Mouse (Mus musculus): ENCODE data around the gene Knstrn.
A peak's percentile ranks its signal among the peaks of the same experiment; 100 is the strongest.

Knstrn gene

DNA sequence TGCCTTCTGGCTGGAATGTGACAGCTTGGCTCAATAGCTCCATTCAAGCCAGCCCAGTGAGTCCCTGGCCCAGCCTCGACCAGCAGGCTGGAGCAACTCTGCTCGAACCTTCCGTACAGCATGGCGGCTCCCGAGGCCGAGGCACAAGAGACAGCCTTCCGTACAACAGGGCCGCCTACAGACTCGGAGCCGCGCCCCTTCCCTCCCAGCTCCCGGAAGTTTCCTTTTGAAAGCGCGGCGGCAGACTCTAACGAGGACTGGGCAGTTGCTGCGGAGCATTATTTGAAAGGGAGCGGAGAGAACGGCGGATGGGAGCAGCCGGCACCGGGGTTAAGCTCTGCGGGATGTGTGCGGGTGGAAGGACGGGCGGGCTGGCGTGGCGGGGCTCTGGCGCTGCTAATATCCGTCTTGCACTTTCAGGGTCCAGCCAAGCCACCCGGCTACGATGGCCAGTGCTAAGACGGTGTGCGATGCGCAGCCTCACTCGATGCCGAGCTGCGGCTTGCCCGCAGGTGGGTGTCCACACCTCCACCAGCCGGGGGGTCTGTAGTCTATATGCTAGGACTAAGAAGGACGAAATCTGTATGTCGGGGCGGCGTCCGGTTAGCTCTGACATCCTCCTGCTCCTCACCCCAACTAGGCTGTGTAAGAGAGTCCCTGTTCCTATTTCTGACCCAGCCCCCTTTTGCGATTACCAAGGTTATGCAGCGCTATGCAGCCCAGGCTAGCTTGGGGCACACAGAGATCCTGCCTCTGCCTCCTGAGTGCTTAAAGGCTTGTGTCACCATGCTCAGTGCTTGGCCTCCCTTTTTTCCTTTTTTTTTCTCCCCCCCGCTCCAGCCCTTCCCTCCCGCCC lies at the start of gene Knstrn:
TSS of gene Knstrn (plus strand) at position 23 of the 856 bp plus-strand sequence.
- DNase-seq = peak; percentile 94 to 95

DNA sequence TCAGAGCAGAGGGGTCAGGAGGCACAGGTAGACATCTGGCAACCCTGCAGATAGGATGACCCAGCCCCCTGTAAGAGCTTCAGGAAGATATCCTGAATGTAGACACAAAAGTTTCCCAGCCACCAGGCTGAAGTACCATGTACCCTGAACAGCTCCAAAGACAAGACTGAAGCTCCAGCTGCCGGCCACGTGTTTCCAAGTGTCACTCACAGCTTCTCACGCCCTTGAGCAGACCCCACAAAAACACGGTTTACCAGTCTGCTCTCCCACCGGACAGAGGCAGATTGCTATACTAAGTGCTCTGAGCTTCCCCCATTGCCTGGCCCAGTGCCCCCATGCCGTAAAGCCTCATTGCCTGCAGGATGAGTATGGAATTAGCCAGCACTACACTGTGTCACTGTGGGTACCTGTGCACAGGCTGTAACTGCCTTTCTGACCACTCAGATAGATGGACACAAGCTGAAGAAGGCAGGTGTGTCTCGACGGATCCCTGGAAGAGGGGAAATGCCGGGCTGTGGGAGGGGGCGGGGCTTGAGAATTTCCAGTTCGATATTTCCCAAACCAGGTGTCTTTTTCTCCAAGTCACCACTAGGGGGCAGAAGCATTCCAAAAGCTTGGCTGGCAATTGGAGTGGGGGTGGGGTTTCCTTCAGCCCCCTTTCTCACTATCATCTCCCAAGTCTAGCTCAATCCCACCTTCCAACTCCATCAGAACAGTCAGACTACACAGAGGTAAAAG lies 49.5 kb upstream of the Knstrn start:
- DNase-seq = peak; percentile 45 to 64

DNA sequence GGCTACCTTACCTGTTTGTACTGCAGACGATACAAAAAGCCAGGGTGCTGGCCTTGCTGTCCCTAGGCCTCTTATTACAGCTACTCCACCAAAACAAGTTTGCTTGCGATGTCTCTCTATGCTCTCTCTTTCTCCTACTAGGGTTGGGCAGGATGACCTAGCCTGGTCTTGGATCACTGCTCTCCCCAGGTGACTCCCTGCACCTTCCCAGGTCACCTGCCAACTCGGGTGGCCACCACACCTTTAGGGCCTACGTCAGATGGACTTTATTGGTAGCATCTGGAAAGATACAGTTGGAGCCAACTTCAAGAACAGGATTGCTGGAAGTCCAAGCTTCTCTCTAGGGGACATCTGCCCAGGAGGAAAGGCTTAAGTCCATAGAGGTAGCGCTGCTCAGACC lies 48.9 kb upstream of the Knstrn start:
- DNase-seq = no peak

DNA sequence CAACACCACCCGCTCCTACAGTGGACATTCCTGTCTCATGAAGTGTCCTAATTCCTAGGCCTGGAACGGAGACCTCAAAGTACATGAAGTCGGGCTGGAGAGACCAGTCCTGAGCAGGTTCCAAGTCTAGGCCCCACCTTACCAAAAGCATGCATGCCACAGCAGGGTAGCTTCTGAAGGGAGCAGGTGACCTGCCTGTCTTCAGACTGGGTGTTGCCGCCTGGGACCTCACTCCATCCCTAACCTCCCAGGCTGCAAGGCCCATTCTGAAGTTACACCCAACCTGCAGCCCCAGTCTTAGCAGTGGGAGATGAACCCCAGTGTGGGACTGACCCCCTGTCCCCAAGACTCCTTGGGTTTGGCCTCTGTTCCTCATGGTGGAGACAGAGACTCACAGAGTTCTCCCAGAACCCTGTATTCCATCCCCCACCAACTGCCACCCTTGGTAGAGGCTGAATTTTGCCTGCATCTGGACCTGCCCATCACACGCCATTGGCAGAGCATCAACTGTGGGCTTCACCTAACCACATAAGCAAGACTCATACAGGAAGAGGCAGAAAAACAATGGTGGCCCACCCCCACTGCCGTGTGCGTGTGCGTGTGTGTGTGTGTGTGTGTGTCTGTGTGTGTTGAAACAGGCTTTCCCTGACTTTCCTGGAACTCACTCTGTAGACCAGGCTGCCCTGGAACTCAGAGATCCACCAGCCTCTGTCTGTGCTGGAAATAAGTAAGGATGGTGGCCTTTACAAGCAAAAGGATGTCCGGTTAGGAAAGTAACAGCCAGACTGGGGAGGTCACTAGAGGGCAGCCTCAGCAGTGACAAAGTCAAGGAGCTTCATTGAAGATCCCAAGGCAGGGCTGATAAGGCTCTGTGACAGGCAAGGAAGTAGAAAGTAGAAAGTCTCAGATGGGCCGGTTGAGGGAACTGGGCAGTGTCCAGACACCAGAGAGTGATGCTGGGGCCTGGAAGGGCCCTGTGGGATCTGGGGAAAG lies 47.5 kb upstream of the Knstrn start:
- no peak for DNase-seq

DNA sequence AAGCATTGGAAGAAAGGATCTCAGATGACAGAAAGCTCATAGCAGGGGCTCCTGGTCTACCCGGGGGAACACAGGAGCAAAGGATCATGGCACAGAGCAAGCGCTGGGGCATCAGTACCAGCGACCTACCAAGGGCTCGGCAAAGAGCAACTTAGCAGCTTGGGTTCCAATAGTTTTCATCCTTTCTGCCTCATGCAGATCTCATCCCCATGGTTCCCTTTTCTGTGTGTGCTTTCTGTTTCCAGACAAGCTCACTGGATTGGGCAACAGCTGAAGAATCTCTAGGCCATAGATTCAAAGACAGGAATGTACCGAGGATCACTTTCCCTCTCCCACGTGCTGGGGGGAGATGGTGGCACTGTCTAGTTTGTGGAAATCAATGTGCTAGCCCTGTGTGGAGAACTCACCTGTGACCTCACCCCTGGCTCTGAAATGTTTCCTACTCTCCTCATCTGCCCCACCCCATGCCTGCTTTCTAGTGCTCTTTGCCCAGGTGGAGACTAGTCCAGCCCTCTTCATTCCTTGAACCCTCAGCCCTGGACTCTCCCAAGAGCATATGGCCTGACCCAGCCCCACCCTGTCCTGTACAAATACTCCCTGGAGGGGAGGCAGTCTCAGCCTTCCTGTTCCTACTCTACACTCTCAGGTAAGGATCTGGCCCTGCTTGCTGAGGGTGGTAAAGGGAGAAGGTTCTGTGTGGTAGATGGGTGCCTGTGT lies 41.5 kb upstream of the Knstrn start, which contains the start of gene Phgr1:
TSS of gene Phgr1 (plus strand) at position 612 of the 717 bp plus-strand sequence.
- DNase-seq = no peak

DNA sequence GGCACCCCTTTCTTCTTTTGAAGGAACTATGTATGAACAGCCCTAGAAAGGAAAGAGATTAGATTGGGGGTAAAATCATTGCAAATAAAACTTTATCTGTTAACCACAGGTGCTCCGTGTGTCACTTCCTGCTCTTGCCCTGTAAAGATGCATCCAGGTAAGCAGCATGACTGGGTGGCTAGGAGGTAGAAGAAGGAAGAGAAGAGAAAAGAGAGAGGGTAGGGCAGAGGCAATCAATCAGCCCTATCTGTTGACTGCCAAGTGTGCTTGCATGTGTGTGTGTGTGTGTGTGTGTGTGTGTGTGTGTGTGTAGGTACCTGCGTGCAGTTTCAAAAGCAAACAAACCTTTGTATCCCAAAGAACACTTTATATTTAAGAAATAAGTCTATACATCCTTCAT lies 39.3 kb upstream of the Knstrn start:
- DNase-seq = no peak

DNA sequence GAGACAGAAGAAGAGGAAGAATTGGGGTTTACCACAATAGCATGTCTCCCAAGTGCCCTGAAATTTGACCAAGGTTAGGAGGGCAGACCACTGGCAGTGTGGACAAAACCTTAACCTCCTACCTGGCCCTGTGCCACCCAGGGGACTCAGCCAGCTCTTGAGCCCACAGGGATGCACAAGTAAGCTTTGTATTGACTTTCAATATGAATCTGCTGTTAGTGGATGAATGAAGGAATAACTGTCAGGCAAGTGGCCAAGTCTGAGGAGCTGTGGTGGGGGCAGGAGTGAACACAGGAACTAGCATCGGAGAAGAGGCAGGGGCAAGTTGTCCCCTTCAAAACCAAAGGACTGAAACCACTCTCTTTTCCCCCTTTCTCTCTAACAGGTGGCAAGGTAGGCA lies 38.4 kb upstream of the Knstrn start:
- DNase-seq = no peak

DNA sequence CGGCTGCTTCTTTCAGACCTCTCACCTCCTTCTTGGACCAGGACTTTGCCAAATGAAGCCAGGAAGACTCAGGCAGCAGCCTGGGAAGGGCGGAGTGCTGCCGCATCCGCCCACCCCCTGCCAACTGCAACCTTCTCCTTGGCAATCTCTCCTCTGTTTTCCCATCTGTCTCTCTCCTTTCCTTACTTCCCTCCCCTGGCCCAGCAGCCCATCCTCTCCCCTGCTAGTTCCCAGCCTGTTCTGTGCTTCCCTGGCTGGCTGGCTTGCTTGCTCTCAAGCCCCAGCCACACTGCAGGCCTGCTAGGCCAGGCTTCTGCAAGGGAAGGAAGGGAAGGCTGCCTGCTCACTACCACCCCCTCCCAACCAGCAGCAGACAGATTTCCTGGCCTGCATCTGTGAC lies 38.0 kb upstream of the Knstrn start:
- DNase-seq = no peak

DNA sequence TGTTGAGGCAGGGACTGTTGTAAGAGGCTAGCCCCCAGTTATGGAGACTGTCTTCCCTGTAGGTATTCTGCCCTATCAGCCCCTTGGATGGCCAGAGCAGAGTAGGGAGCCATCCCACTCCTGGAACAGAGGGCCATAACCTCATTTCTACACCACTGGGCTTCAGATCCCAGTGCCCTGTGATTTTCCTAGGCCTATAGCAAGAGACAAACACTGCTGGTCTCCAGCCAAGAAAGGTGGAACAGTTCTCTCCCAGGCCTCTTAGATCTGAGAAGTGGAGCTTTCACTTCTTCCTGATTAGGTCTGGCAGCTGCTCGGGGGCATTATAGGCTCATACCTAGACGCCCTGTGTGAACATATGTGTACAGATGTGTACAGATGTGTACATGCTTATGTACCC lies 37.5 kb upstream of the Knstrn start:
- DNase-seq = no peak

DNA sequence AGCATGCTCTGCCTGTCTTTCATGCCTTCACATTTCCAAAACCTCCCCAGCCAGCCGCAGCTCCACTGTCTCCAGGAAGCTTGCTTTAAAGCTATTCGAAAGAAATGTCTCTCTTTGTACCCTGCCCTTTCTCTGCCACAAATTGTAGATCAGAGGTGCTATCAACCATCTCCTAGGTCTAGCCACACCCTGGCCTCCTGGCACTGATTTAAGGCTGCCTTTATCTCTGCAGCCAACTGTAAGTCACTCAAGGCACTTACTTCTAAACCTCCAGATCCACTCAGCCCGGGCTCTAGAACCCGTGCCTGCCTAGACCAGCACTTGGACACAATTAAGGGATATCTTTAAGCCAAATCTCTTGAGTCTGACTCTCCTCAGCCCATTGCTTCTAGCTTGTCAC lies 35.4 kb upstream of the Knstrn start:
- no peak for DNase-seq

DNA sequence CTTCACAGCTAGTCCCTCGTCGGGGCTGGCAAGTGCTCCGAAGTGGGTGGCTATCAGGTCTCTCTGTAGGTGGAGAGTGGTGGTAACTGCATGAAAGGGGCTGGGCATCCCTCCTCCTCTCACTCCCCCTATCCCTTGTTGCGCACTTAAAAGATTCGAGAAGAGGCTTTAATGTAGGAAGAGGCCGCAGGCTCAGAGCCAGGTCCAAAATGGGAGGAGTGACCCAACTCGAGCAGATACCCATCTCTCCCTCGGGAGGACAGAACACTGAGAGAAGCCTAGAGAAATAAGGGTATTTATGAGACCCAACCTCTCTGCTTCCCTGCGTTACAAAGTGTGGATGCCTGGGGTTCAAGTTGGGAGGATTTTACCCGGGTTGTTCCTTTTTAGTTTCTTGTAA lies 34.7 kb upstream of the Knstrn start:
- no peak for DNase-seq

DNA sequence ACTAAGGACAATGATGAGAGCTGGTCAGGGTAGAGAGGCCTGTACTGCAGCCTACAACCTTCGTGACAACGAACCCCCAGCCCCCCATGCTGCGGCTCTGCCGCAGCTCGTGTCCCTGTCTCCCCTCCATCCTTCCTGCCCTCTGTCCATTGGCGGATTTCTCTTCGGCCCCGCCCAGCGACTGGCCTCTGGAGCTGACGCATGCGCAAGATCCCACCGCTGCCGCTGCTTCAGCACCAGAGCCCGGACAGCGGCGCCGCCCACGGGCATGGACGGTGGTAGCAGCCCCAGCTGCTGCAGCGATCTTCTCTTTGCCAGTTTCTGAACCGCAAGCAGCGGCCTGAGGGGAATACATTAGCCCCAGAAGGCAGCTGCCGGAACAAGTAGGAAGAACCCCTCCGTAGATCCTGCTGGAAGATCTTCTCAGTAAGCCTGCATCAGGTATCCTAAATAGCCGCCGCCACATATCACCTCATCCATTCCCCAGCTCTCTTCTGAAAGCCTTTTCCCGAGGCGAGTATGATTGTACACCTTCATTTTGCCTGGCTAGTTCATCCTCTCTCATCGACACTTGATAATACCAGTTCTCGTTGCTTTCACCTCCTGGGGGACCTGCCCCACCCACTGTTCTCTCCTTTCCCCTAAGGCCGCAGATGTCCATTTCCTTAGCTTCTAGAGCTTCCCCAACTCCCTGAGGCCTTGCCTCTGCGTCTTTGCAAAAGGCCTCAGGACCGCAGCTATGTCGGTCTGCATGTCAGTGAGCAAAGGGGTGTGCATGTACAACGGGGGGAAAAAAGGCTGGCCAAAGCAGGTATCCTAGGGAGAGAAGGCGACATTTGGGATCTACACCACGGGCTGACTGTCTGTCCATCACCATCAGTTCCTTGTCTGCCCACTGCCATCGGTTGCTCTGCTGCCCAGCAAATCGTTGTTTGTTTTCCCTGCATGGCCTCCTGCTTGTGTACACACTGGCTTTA lies 34.0 kb upstream of the Knstrn start, which contains the start of gene Disp2:
TSS of gene Disp2 (plus strand) at position 216 of the 977 bp plus-strand sequence.
- DNase-seq = peak; percentile 97

DNA sequence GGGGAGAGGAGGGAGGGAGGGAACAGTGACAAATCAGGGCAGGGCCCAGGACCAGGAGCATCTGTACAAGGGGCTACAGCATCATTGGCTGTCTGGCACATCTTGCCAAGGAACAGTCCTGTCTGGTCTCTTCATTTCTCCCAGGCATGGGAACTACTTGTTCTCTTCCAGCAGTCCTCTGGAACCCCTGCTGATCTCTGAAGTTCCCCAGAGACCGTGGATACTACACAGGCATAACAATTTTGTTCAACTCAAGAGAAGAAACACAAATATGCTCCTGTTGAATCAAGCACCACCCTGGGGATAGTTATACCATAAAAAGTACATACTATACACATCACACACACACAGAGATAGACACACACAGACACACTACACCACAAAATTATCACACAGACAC lies 32.7 kb upstream of the Knstrn start:
- DNase-seq = no peak

DNA sequence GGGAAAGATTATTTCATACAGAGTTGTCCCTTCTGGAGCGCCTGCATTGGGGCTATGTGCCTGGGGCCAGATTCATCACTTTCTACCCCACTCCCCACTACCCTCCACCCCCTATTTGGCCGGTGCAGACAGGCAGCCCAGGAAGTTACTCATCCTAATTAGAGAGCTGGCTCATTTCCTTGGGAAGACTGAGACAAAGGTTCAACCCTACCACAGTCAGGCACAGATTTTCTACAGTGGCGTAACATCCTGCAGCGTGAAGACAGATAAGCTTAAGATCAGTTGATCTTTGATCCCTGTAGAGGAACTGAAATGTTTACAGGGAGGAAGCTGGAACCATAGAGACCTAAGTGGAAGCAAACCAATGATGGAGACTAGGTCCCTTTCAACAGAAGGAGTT lies 31.5 kb upstream of the Knstrn start:
- DNase-seq = no peak

DNA sequence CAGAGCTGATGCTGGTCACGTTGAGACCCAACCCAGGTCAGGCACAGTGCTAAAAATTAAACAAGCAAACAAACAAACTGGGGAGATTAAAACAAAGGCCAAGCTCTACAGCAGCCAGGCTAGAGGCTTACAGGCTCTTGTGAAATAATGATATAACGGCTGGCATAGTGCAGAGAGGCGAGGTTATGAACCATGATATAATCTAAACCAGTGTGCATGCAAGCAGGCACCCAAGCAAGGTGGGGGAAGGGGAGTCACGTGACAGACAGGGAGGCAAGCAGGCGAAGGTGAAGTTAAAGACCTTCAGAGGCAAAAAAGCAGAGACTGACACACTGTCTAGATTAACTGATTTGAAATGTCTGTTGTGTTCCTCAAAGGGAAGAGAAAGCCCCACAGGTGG lies 30.7 kb upstream of the Knstrn start:
- DNase-seq = no peak

DNA sequence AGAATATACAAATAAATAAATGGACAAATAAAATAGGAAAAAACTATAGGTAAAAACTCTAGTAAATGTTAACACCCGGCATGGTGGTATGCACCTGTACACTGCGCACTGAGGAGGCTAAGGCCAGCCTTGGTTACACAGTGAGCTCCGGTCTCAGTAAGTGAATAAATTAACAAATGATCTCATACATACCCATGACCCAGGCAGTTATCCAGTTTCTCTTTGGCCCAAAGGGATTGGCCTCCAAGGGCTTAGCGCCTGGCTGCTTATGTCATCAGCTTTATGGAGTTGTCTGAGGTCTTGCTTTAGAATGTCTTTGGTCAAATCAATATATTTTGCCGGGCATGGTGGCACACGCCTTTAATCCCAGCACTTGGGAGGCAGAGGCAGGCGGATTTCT lies 30.1 kb upstream of the Knstrn start:
- no peak for DNase-seq

DNA sequence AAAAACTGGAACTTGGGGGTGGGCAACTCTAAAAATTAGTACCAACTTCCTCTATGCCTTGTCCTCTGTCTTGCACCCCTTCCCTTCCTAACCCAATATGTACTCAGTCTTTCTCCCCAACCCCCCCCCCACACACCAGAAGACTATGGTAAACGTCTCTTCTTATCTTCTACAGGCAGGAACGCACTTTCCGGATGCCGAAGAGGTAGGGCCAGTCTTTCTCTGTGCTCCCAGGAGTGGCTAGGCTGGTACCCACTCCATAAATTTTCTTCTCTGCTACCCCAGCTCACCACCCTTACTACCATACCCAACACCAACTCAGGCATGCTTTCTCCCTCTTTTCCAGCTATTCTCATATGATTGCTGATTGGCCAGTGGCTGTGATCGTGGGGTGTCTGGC lies 27.3 kb upstream of the Knstrn start:
- DNase-seq = no peak

DNA sequence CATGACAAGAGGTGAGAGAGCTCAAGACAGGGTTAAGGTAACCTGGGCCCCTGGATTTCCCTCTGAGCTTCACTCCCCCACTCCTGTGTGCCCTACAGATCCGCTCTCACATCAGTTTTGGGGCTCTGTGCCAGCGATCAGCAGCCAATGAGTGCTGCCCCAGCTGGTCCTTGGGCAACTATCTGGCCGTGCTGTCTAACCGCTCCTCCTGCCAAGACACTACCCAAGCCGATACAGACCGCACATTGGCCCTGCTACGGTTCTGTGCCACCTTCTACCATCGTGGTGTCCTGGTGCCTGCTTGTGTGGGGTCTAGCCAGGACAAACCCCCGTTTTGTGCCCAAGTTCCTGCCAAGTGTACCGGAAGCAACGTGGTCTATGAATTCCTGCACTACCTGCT lies 24.3 kb upstream of the Knstrn start:
- no peak for DNase-seq

DNA sequence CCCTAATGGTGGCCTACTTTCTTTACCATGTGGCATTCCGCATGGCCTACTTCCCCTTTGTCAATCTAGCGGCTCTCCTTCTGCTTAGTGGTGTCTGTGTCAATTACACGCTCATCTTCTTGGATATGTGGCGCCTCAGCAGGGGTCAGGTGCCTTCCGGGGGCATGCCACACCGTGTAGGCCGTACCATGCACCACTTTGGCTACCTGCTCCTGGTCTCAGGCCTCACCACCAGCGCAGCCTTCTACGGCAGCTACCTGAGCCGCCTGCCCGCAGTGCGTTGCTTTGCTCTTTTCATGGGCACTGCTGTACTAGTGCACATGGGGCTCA lies 23.6 kb upstream of the Knstrn start:
- no peak for DNase-seq

DNA sequence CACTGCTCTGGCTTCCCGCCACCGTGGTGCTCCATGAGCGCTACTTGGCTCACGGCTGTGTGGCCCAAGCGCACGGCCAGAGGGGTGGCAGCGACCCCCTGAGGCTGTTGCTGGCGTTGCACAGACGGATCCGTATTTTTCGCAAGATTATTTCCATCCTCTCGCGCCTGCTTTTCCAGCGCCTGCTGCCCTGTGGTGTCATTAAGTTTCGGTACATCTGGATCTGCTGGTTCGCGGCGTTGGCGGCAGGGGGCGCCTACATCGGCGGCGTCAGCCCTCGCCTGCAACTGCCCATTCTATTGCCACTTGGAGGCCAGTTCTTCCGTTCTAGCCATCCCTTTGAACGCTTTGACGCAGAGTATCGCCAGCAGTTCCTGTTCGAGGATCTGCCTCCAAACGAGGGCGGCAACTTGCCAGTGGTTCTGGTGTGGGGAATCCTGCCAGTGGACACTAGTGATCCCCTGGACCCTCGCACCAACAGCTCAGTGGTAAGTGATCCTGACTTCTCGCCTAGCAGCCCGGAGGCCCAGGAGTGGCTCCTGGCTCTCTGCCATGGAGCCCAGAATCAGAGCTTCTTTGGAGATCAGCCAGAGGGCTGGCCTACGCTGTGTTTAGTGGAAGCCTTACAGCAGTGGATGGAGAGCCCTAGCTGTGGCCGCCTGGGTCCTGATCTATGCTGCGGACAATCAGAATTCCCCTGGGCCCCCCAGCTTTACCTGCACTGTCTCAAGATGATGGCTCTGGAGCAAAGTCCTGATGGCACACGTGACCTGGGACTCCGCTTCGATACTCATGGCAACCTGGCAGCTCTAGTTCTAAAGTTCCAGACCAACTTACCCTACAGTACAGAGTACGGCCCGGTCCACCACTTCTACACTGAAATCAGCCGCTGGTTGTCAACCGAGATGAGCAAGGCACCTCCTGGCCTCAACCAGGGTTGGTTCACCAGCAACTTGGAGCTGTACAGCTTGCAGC lies 23.0 kb upstream of the Knstrn start:
- DNase-seq = peak; percentile 76 to 83
